Mouse (Mus musculus) thymus, adult 2 months (tissue): ENCODE data around the gene A930017K11Rik. TPM values are rescaled to one million over a fixed set of nuclear protein-coding genes. Genes with fewer than 3 reads are reported as not detected.

Source experiments
- DNase-seq: peaks from one replicate; pipeline ENCODE4 v3.0.0; 2021
- H3K27ac ChIP-seq: fragments of 200-500 bp; 2 replicates; pipeline ENCODE4 v1.5.1; 2012; ENCODE audit warnings: low read length, control low read depth; ENCODE audit not compliant: control insufficient read depth, insufficient read depth
- H3K27me3 ChIP-seq: fragments of 200-500 bp; 2 replicates; pipeline ENCODE4 v1.6.1; 2012; ENCODE audit warnings: mild to moderate bottlenecking, low read length, moderate library complexity, mixed read lengths; ENCODE audit not compliant: control insufficient read depth, insufficient read depth
- H3K36me3 ChIP-seq: fragments of 200-500 bp; 2 replicates; pipeline ENCODE4 v1.6.1; 2012; ENCODE audit warnings: mild to moderate bottlenecking, low read length, moderate library complexity; ENCODE audit not compliant: control insufficient read depth, insufficient read depth
- H3K4me1 ChIP-seq: fragments of 200-500 bp; replicated peaks from 2 replicates; pipeline ENCODE4 v1.6.1; 2012; ENCODE audit warnings: low read length; ENCODE audit not compliant: control insufficient read depth, insufficient read depth
- H3K4me3 ChIP-seq: fragments of 200-500 bp; 2 replicates; pipeline ENCODE4 v1.5.1; 2012; ENCODE audit warnings: mild to moderate bottlenecking, low read length, control low read depth, moderate library complexity; ENCODE audit not compliant: control insufficient read depth, insufficient read depth
- CTCF ChIP-seq: fragments of 200-500 bp; IDR thresholded peaks from 2 replicates; pipeline ENCODE4 v1.5.1; 2012; ENCODE audit warnings: mild to moderate bottlenecking, control low read depth, low read length, moderate library complexity, borderline replicate concordance; ENCODE audit not compliant: control insufficient read depth, poor library complexity, insufficient read depth; ENCODE audit errors: extremely low read depth
- POLR2A ChIP-seq: fragments of 200-500 bp; IDR thresholded peaks from 2 replicates; pipeline ENCODE4 v1.6.1; 2012; ENCODE audit warnings: mild to moderate bottlenecking, low read length, control low read depth, moderate library complexity; ENCODE audit not compliant: control insufficient read depth, poor library complexity, insufficient read depth; ENCODE audit errors: extremely low read depth
- WGBS: fragments of 180-500 bp; shearing (Covaris S2); methylation state at CpG from one replicate; pipeline ENCODE4 v1.1.7; 2018; 5-methylcytosine and 5-hydroxymethylcytosine counted together
- polyA plus RNA-seq: library from polyadenylated mRNA; depleted of rRNA; stranded (reverse); fragments of >200 nt; gene quantifications from 2 replicates; pipeline ENCODE4 v1.2.3, GENCODE M21; 2012

Gene A930017K11Rik
- polyA plus RNA-seq, 1 experiment, result 0.19 TPM

- no peak for TF ChIP-seq POLR2A
- no peak for TF ChIP-seq CTCF
- no peak for DNase-seq
- no peak overlapping the region for H3K4me3 ChIP-seq
- H3K27ac ChIP-seq, result no peak overlapping the region
- peaks cover 7% of the 10 kb centered on the region for H3K4me1 ChIP-seq
- H3K36me3 ChIP-seq, result no peaks in the 10 kb centered on the region
- 90% methylated on average over 2 of the region's 2 CpGs for WGBS
- no peaks in the 10 kb centered on the region for H3K27me3 ChIP-seq
Measured at GRCm38 (mm10) chr17:25942597-25943151, 9.7 kb downstream of the A930017K11Rik start.

GRCm38 (mm10) chr17:25941511-25942241 lies 10.7 kb downstream of the A930017K11Rik start:
- TF ChIP-seq POLR2A, result peak; percentile 61
- TF ChIP-seq CTCF, result no peak
- 4% methylated on average over 54 of the region's 54 CpGs for WGBS
- Histone ChIP-seq H3K36me3 (0 out of 2 replicates have a peak, but pooled peaks cover 4% of the 10 kb centered on the region), H3K27me3 (no peaks in the 10 kb centered on the region), H3K4me1 (peaks cover 7% of the 10 kb centered on the region), H3K4me3 (peak overlapping the region; percentile 72), H3K27ac (no peak overlapping the region)
- peak; percentile 66 for DNase-seq

GRCm38 (mm10) chr17:25934526-25934925 lies 17.8 kb downstream of the A930017K11Rik start:
- H3K4me1 ChIP-seq, result no peaks in the 10 kb centered on the region
- H3K27ac ChIP-seq, result no peak overlapping the region
- peaks cover 24% of the 10 kb centered on the region for H3K36me3 ChIP-seq
- H3K27me3 ChIP-seq, result no peaks in the 10 kb centered on the region
- no peak for DNase-seq
- no peak for TF ChIP-seq CTCF
- no peak for TF ChIP-seq POLR2A
- 93% methylated on average over 1 of the region's 1 CpGs for WGBS
- no peak overlapping the region for H3K4me3 ChIP-seq

GRCm38 (mm10) chr17:25925348-25925747 lies 27.0 kb downstream of the A930017K11Rik start:
- Histone ChIP-seq H3K4me3 (no peak overlapping the region), H3K4me1 (no peaks in the 10 kb centered on the region), H3K36me3 (peaks cover 8% of the 10 kb centered on the region), H3K27ac (no peak overlapping the region), H3K27me3 (no peaks in the 10 kb centered on the region)
- WGBS, result 91% methylated on average over 2 of the region's 2 CpGs
- DNase-seq, result no peak
- TF ChIP-seq CTCF, result no peak
- no peak for TF ChIP-seq POLR2A

- H3K4me3 ChIP-seq, result no peak overlapping the region
- no peak for DNase-seq
- no peaks in the 10 kb centered on the region for H3K27me3 ChIP-seq
- TF ChIP-seq CTCF, result no peak
- TF ChIP-seq POLR2A, result no peak
- WGBS, result 70% methylated on average over 5 of the region's 5 CpGs
- H3K27ac ChIP-seq, result no peak overlapping the region
- H3K36me3 ChIP-seq, result no peaks in the 10 kb centered on the region
- peaks cover 12% of the 10 kb centered on the region for H3K4me1 ChIP-seq
Measured at GRCm38 (mm10) chr17:25922120-25922519, 30.2 kb downstream of the A930017K11Rik start.

GRCm38 (mm10) chr17:25919786-25920642 lies 32.4 kb downstream of the A930017K11Rik start:
- Histone ChIP-seq H3K4me1 (peaks cover 12% of the 10 kb centered on the region), H3K27ac (peak overlapping the region; percentile 83), H3K36me3 (no peaks in the 10 kb centered on the region), H3K27me3 (no peaks in the 10 kb centered on the region), H3K4me3 (peak overlapping the region; percentile 82)
- TF ChIP-seq POLR2A (peak; percentile 58), CTCF (0 out of 2 replicates have a peak, but pooled peaks have one; percentile 40)
- under 1% methylated on average over 37 of the region's 40 CpGs for WGBS
- peak; percentile 99 for DNase-seq
